Mouse (Mus musculus) myocyte (in vitro differentiated cells): ENCODE measurements around the gene Hpgd.

Source experiments
- CEBPB ChIP-seq: IDR thresholded peaks from 2 replicates; pipeline ENCODE4 v1.6.1; 2011; ENCODE audit warnings: mild to moderate bottlenecking, moderate library complexity; ENCODE audit not compliant: poor library complexity, insufficient read depth, severe bottlenecking
- E2F4 ChIP-seq: IDR thresholded peaks from one replicate; pipeline ENCODE4 v1.6.1; 2011; ENCODE audit warnings: mild to moderate bottlenecking, control low read depth, moderate library complexity; ENCODE audit not compliant: insufficient read depth
- MAX ChIP-seq: IDR thresholded peaks from one replicate; pipeline ENCODE4 v1.6.1; 2011; ENCODE audit warnings: low read depth, mild to moderate bottlenecking, control low read depth
- MYOG ChIP-seq, 3 experiments: IDR thresholded peaks; one replicate each; pipeline ENCODE4 v1.6.1; 2011; ENCODE audit warnings: control low read depth in 2 of 3, low read depth in 2 of 3, mild to moderate bottlenecking in 2 of 3; ENCODE audit not compliant: insufficient read length in 2 of 3, control insufficient read depth in 1 of 3, insufficient read depth in 1 of 3
- POLR2A ChIP-seq: IDR thresholded peaks from one replicate; pipeline ENCODE4 v1.6.1; 2011; ENCODE audit warnings: low read depth, mild to moderate bottlenecking, control low read depth, moderate library complexity; ENCODE audit not compliant: insufficient read length
- POLR2AphosphoS2 ChIP-seq: IDR thresholded peaks from one replicate; pipeline ENCODE4 v1.6.1; 2011; ENCODE audit warnings: low read depth, control low read depth; ENCODE audit not compliant: insufficient read length
- SRF ChIP-seq: IDR thresholded peaks from one replicate; pipeline ENCODE4 v1.6.1; 2011; ENCODE audit warnings: low read depth; ENCODE audit not compliant: control insufficient read depth, insufficient read length
- USF1 ChIP-seq: IDR thresholded peaks from one replicate; pipeline ENCODE4 v1.6.1; 2011; ENCODE audit warnings: low read depth, mild to moderate bottlenecking, control low read depth, moderate library complexity

DNA sequence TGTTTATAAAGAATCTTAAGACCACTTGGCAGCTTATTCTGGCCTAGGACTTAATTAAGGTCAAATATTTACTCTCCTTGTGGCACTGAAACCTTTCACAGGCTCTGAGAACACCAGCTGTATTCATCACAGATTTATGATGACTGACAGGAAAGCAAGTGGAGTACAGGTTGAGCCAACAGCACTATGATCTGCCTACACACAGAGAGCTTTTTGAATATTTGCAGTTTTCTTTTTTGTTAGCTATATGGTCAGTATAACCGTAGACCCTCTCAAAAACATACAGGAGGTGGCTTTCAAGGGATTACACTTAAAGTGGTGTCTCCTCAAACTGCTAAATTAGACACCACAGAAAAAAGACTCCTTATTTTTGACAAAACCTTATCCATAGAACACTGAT is 33.2 kb upstream of the Hpgd start:
- TF ChIP-seq POLR2AphosphoS2 (no peak), MYOG (IDR thresholded peaks at IDR 0.05; ENCODE audit: control insufficient read depth in 1 of 3, insufficient read depth in 1 of 3, insufficient read length in 2 of 3, low read depth in 2 of 3) (no peak), SRF (no peak), E2F4 (no peak), POLR2A (no peak), USF1 (no peak), CEBPB (no peak), MAX (no peak)
